Mouse (Mus musculus) leukemia stem cell, adult 10-12 weeks (primary cell): ENCODE measurements around the gene Kdm5c. TPM values are rescaled to one million over a fixed set of nuclear protein-coding genes. Genes with fewer than 3 reads are reported as not detected.

ENCODE experiments used
- polyA plus RNA-seq: library from polyadenylated mRNA; stranded (reverse); fragments of >175 nt; gene quantifications from 2 replicates; pipeline ENCODE4 v1.2.3, GENCODE M21; 2012; ENCODE audit warnings: low replicate concordance

Gene Kdm5c
- polyA plus RNA-seq, result 64.1 and 80.7 TPM in 2 replicates

GRCm38 (mm10) chrX:152232781-152233763, at the start of gene Kdm5c:
Gene Kdm5c, plus strand, starts transcription at chrX:152233020.

Other genes with a start within 250 kb of the Kdm5c start
- gene Hsd17b10, start 231.2 kb upstream of the Kdm5c start, polyA plus RNA-seq, result 9.1 and 15.0 TPM in 2 replicates
- gene Ribc1, start 216.7 kb upstream of the Kdm5c start, polyA plus RNA-seq, result 0.11 and 0.42 TPM in 2 replicates
- gene Smc1a, start 216.6 kb upstream of the Kdm5c start, polyA plus RNA-seq, result 8.4 and 9.0 TPM in 2 replicates
- 5.1 and 9.8 TPM in 2 replicates for gene Iqsec2, start 88.8 kb upstream of the Kdm5c start, polyA plus RNA-seq
- gene Kantr, start 94.5 kb downstream of the Kdm5c start, polyA plus RNA-seq, result 0.88 and 1.0 TPM in 2 replicates
- 7.0 and 21.1 TPM in 2 replicates for gene Tspyl2, start 109.4 kb downstream of the Kdm5c start, polyA plus RNA-seq
- gene Gpr173, start 135.7 kb downstream of the Kdm5c start, polyA plus RNA-seq, result not detected in 2 replicates